Mouse (Mus musculus): Measurements from ENCODE around the gene Entpd8. TPM values are rescaled to one million over a fixed set of nuclear protein-coding genes. Genes with fewer than 3 reads are reported as not detected.

Entpd8 gene
- not detected for total RNA-seq (2021)

- intact Hi-C loops (cut with DNase I) = no loop called here
- DNase-seq = no peak
These were observed at the start of gene Entpd8 for GRCm38 (mm10) chr2:25080076-25080475. Entpd8 (plus strand) TSS chr2:25080304.

GRCm38 (mm10) chr2:25034994-25035393 is 45.1 kb upstream of the Entpd8 start:
- intact Hi-C loops (cut with DNase I) = no loop called here
- no peak for DNase-seq

DNA sequence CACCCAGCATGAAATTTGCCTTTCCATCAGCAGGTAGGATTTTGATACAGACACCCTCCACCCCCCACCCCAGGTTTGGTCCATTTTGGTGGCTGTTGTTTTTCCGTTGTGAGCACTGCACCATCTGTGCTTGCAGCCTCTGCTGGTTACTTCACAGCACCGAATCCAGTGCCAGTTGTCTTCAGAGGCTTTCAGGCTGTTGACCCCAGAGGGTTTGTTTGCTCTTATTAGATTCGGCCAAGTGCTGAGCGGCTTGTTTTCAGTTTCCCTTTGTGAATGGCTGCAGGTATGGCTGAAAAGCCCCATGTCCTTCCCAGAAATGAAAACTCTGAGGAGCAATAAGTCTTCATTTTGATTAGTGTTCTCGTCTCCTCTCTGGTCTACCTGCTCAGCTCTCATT is 40.0 kb upstream of the Entpd8 start:
- no peak for DNase-seq
- intact Hi-C loops (cut with DNase I) = no loop called here

DNA sequence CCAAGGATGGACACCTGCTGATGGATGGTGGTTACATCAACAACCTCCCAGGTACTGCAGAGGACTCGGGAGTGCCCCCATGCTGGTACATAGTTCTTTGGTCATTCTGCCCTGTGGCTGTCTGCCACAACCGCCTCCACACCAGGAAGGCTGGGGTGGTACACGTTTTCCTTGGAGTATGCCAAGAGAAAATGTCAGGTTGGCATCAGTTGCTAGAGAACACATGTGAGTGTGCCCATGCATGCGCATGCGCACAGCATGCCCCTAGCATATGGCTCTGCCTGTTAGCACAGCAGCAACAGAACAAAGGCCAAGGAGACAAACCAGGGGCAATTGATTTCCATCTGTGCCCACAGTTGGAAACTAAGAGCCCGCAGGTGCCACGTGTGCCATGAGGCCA is 29.2 kb upstream of the Entpd8 start:
- intact Hi-C loops (cut with DNase I) = no loop called here
- no peak for DNase-seq

- intact Hi-C loops (cut with DNase I) = no loop called here
These were observed 28.7 kb upstream of the Entpd8 start for GRCm38 (mm10) chr2:25051450-25051849.

DNA sequence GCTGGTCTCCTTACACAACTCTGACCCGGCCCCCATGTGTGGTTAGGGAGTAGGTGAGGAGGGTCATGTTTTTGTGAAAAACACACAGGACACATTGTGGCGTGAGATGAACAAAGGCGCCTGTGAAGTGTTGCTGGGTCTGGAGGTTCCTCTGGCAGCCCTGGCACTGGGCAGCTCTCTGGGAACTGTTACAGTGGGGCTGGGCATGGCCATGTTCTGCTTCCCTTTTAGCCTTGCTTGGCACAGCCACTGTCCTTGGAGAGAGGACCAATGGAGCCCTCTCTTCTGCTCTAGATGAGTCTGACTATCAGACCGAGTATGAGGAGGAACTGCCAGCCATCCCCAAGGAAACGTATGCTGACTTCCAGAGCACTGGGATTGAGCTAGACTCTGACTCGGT is 27.0 kb upstream of the Entpd8 start:
- no peak for DNase-seq
- intact Hi-C loops (cut with DNase I) = no loop called here

More at GRCm38 (mm10) chr2:25051450-25051849, 28.7 kb upstream of the Entpd8 start:
- DNase-seq = no peak

DNA sequence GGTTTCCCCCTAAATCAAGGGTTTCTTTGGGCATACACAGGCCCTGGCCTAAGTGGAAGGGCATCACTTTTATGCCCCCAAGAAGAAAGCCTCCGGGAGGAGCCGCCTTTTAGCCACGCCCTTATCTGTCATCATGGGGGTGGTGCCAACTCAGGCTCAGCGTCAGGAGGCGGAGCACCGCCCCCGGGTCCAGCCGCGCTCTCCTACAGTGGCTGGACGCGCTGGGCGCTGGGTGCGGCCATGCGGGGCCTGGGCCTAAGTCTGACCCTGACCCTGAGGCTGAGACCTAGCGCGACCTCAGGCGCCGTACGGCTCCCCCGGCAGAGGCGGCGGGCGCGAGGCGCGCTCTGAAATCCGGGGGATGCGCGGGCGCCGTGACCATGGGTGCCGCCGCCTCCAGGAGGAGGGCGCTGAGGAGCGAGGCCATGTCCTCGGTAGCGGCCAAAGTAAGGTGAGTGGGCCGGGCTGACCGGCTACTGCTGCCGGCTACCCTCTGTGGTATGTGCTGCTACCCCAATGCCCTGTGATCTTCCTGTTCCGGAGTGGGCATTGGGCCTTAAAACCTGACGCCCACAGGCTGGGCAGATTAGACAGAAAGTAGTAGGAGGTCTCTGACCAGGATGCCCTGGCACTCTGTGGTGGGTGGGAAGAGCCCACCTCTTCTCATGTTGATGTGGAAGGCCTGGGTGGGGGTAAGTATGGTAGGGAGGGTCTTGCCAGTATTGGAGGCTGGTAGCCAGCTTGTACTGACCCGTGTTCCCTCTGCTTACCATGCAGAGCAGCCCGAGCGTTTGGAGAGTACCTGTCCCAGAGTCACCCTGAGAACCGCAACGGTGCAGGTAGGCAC is 25.7 kb upstream of the Entpd8 start, which contains the start of gene Nsmf:
Gene Nsmf, plus strand, starts transcription at position 135 of the 847 bp plus-strand sequence.
- intact Hi-C loops (cut with DNase I) = no loop called here
- DNase-seq = peak; percentile 92

DNA sequence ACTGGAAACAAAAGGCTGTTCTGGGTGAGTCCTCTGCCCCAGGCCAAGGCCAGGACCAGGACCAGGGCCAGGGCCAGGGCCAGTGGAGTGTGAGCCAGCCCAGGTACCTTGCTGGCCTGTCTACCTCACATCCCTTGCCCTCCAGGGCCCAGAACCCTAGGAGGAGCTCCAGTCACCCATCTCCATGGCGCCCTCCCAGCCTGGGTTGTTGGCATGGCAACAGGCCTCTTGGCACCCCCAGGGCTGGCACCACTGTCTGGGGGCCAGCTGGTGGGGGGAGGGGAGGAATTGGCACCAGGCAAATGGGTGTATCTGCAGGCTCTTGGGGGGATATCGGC is 25.1 kb upstream of the Entpd8 start:
- peak; percentile 14 to 28 for DNase-seq
- intact Hi-C loops (cut with DNase I) = no loop called here

- intact Hi-C loops (cut with DNase I) = no loop called here
- no peak for DNase-seq
These were observed 24.5 kb upstream of the Entpd8 start for GRCm38 (mm10) chr2:25055409-25056155.

DNA sequence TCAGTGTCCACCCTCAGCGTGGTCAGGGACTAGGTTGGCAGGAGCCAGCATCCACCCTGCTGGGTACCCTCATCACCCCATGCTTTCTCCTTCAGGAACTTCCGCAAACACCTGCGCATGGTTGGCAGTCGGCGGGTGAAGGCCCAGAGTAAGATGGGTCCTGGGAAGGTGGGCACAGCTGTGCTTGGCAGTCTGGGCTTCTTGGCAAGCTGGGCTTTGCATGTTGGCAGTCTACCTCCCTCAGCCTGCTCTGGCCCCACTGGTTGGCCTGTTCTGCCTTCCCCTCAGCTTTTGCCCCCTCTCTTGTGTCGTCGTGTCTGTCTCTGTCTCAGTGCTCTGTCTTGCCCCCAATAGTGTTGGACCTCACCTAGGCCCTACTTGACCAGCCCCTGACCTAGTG is 21.2 kb upstream of the Entpd8 start:
- DNase-seq = no peak

DNA sequence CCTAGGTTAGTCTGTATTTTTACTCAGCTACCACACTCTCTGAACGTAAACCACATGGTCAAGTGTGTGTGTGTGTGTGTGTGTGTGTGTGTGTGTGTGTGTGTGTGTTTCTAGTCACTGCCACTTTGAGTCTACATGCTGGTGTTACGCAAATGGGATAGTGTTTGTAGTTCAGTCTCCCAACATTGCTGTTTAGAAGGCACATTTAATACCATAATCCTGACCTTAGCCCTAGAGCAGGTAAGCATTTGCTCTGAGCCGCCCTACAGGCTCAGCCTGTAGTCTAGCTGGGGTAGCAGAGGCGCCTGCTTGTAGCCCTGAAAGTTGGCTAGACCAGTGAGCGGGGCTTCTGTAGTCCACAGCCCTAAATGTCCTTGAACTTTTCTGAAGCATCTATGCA is 16.6 kb upstream of the Entpd8 start:
- intact Hi-C loops (cut with DNase I) = no loop called here

More for the DNA sequence above, 21.2 kb upstream of the Entpd8 start:
- intact Hi-C loops (cut with DNase I) = no loop called here

GRCm38 (mm10) chr2:25064285-25064684 is 15.8 kb upstream of the Entpd8 start:
- no peak for DNase-seq
- intact Hi-C loops (cut with DNase I) = no loop called here

More for the DNA sequence above, 16.6 kb upstream of the Entpd8 start:
- DNase-seq = no peak

DNA sequence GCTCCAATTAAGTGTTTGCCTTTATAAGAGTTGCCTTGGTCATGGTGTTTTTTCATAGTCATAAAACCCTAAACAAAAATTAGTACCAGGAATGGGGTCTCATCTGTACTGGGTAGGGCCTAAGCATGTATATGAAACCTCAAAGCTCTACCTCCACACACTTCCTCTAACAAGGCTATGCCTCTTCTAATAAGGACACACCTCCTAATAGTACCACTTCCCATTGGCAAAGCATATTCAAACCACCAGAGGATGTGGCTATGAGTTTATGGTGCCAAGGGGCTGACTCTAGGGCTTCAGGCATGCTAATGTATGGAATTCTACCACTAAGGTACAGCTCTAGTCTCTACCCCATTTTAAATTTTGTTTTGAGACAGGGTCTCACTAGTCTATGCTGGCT is 14.6 kb upstream of the Entpd8 start:
- no peak for DNase-seq
- intact Hi-C loops (cut with DNase I) = no loop called here

- intact Hi-C loops (cut with DNase I) = no loop called here
- DNase-seq = no peak
These were observed 13.6 kb upstream of the Entpd8 start for GRCm38 (mm10) chr2:25066552-25066951.

DNA sequence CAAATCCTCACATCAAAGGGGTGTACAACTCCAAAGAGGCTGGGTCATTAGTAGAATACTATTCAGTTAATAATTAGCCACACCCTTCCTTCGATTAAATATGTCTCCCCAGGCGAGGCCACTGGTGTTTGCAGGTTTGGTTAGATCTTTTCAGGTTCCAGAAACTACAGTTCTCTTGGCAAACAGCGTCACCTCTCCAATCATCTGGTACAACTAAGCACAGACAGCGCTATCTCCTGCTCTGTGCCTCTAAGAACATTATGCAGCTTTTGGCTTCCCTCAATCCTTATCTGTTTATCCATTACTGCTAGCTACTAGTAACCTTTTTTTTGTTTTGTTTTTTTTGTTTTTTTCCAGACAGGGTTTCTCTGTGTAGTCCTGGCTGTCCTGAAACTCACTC is 10.6 kb upstream of the Entpd8 start:
- no peak for DNase-seq
- intact Hi-C loops (cut with DNase I) = no loop called here

DNA sequence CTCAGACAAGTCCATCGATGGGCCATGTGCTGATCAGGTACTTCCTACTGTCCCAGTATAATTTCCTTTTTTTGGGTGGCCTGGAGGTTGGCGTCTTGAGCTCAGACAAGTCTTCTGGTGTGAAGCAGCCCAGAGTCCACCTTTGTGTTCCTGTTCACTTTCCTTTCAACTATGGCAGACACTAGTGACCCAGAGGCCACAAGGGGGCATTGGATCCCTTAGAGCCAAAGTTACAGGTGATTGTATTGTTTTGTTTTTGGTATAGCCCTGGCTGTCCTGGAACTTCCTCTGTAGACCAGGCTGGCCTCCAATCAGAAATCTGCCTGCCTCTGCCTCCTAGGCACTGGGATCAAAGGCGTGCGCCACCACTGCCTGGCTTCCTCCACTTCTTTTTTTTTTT is 7.7 kb upstream of the Entpd8 start:
- no peak for DNase-seq
- intact Hi-C loops (cut with DNase I) = no loop called here

GRCm38 (mm10) chr2:25075506-25075905 is 4.6 kb upstream of the Entpd8 start:
- intact Hi-C loops (cut with DNase I) = no loop called here
- DNase-seq = peak; percentile 27 to 46

DNA sequence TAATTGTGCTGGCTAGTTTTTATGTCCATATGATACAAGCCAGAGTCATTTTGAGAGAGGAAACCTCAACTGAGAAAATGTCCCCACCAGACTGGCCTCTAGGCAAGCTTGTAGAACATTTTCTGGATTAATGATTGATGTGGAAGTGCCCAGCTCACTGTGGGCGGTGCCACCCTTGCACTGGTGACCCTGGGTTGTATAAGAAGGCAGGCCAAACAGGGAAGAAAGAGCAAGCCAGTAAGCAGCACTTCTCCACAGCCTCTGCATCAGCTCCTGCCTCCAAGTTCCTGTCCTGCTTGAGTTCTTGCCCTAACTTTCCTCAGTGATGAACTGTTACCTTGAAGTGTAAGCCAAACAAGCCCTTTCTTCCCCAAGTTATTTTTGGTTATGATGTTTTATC is 1.1 kb upstream of the Entpd8 start:
- intact Hi-C loops (cut with DNase I) = no loop called here
- DNase-seq = no peak

- intact Hi-C loops (cut with DNase I) = no loop called here
- no peak for DNase-seq
These were observed 3.6 kb downstream of the Entpd8 start for GRCm38 (mm10) chr2:25083697-25084096.

DNA sequence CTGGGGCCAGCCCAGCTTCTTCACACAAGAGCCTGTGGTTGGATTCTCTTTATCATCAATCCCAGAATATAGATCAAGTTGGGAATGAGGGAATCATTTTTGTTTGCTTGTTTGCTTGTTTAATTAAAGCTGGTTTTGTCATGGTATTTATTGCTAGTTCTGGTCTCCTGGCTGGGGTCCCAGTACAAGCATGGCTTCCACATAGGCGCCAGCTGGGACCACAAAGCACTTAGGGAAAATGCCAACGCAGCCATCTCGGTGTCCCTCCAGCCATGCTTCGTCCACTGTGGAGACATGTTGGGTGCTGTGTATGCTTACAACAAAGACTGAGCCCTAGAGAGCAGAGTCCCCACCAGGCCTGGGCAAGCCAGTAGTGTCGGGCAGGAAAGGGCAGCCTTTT is 5.5 kb downstream of the Entpd8 start:
- intact Hi-C loops (cut with DNase I) = no loop called here

DNA sequence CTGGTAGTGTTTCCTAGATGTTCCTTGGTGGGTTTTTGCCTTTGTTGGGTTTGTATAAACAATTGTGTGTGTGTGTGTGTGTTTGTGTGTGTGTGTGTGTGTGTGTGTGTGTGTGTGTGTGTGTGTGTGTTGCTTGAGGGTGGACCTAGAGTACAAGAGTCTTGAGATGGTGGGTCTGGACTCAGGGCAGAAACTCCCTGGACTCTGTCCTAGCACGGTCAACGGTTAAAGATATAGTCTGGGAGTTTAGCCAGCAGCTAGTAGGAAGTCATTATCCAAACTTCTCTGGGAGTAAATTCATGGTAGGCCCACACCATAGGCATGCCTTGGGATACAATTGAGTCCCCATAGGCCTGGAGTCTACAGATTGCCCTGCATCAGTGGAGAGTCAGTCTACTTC is 7.7 kb downstream of the Entpd8 start:
- intact Hi-C loops (cut with DNase I) = no loop called here
- DNase-seq = peak; percentile 15 to 17

More for the DNA sequence above, 5.5 kb downstream of the Entpd8 start:
- no peak for DNase-seq

DNA sequence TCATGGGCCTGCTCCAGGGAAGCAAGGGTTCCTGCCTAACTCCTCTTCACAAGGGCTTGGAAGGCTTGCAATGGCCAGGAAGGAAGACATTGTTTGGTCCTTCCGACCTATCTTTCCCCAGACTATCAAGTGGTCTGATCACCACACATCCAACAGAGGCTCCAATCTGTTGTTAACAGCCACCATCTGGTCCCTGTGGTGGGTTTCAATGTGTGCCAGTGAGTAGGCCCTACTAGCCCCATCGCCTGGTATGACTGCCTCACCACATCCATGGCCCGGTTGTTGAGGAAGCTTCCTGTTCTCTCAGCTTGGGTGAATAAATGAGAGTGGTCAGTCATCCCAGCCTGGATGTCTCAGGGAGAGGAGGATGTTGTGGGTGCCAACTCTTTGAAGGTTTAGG is 8.5 kb downstream of the Entpd8 start:
- intact Hi-C loops (cut with DNase I) = no loop called here

More for the DNA sequence above, 8.5 kb downstream of the Entpd8 start:
- DNase-seq = no peak
